Mouse (Mus musculus) thymus, adult 2 months (tissue): ENCODE measurements around the gene Kat2b. TPM values are rescaled to one million over a fixed set of nuclear protein-coding genes. Genes with fewer than 3 reads are reported as not detected.
"Not testable (repeated sequence)": the region's sequence is repeated elsewhere in the genome, so short reads cannot be mapped to it uniquely, and the experiment has no call there.

Source experiments
- DNase-seq: peaks from one replicate; pipeline ENCODE4 v3.0.0; 2021
- H3K27ac ChIP-seq: fragments of 200-500 bp; 2 replicates; pipeline ENCODE4 v1.5.1; 2012; ENCODE audit warnings: low read length, control low read depth; ENCODE audit not compliant: control insufficient read depth, insufficient read depth
- H3K27me3 ChIP-seq: fragments of 200-500 bp; 2 replicates; pipeline ENCODE4 v1.6.1; 2012; ENCODE audit warnings: mild to moderate bottlenecking, low read length, moderate library complexity, mixed read lengths; ENCODE audit not compliant: control insufficient read depth, insufficient read depth
- H3K36me3 ChIP-seq: fragments of 200-500 bp; 2 replicates; pipeline ENCODE4 v1.6.1; 2012; ENCODE audit warnings: mild to moderate bottlenecking, low read length, moderate library complexity; ENCODE audit not compliant: control insufficient read depth, insufficient read depth
- H3K4me1 ChIP-seq: fragments of 200-500 bp; replicated peaks from 2 replicates; pipeline ENCODE4 v1.6.1; 2012; ENCODE audit warnings: low read length; ENCODE audit not compliant: control insufficient read depth, insufficient read depth
- H3K4me3 ChIP-seq: fragments of 200-500 bp; 2 replicates; pipeline ENCODE4 v1.5.1; 2012; ENCODE audit warnings: mild to moderate bottlenecking, low read length, control low read depth, moderate library complexity; ENCODE audit not compliant: control insufficient read depth, insufficient read depth
- CTCF ChIP-seq: fragments of 200-500 bp; IDR thresholded peaks from 2 replicates; pipeline ENCODE4 v1.5.1; 2012; ENCODE audit warnings: mild to moderate bottlenecking, control low read depth, low read length, moderate library complexity, borderline replicate concordance; ENCODE audit not compliant: control insufficient read depth, poor library complexity, insufficient read depth; ENCODE audit errors: extremely low read depth
- POLR2A ChIP-seq: fragments of 200-500 bp; IDR thresholded peaks from 2 replicates; pipeline ENCODE4 v1.6.1; 2012; ENCODE audit warnings: mild to moderate bottlenecking, low read length, control low read depth, moderate library complexity; ENCODE audit not compliant: control insufficient read depth, poor library complexity, insufficient read depth; ENCODE audit errors: extremely low read depth
- WGBS: fragments of 180-500 bp; shearing (Covaris S2); methylation state at CpG from one replicate; pipeline ENCODE4 v1.1.7; 2018; 5-methylcytosine and 5-hydroxymethylcytosine counted together
- polyA plus RNA-seq: library from polyadenylated mRNA; depleted of rRNA; stranded (reverse); fragments of >200 nt; gene quantifications from 2 replicates; pipeline ENCODE4 v1.2.3, GENCODE M21; 2012

Gene Kat2b
- polyA plus RNA-seq, 1 experiment = 13.1 TPM

GRCm38 (mm10) chr17:53568734-53569386 lies 2.2 kb downstream of the Kat2b start:
- H3K4me1 ChIP-seq = peaks cover 12% of the 10 kb centered on the region
- 36% methylated on average over 8 of the region's 8 CpGs for WGBS
- peak overlapping the region; percentile 78 for H3K27ac ChIP-seq
- H3K36me3 ChIP-seq = no peaks in the 10 kb centered on the region
- no peak for TF ChIP-seq CTCF
- no peak for DNase-seq
- H3K4me3 ChIP-seq = peak overlapping the region; percentile 98
- no peaks in the 10 kb centered on the region for H3K27me3 ChIP-seq

GRCm38 (mm10) chr17:53569829-53570228 lies 3.2 kb downstream of the Kat2b start:
- Histone ChIP-seq H3K27me3 (no peaks in the 10 kb centered on the region), H3K27ac (peak overlapping the region; percentile 90), H3K4me1 (peaks cover 12% of the 10 kb centered on the region), H3K4me3 (peak overlapping the region; percentile 14; the same call in 1 of the 2 replicates), H3K36me3 (no peaks in the 10 kb centered on the region)
- peak; percentile 81 for DNase-seq
- TF ChIP-seq POLR2A (no peak), CTCF (no peak)
- WGBS = under 1% methylated on average over 6 of the region's 6 CpGs

DNA sequence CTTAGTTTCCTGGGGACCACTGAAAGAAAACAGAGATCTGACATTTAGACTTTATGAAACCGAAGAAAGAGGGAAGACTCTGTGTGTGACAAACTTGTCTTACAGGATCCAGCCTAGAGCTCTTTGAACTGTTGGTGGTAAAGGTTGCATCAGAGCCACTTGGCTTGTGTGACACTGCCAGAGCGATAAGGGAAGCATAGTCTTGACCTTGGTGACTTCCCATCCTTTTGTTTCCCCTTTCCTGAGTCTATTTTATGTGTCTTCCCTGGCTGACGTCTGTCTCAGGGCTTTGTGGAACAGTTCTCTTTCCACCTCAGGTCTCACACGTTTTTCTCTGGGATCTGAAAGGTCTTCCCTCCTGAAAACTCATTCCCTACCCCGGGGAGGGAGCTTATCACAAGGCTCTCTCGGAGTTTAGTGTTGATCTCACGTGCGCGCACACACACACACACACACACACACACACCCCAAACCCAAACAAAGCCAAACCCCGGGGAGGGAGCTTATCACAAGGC lies 3.8 kb downstream of the Kat2b start:
- Histone ChIP-seq H3K27ac (peak overlapping the region; percentile 92), H3K4me3 (no peak overlapping the region), H3K36me3 (no peaks in the 10 kb centered on the region), H3K4me1 (peaks cover 12% of the 10 kb centered on the region), H3K27me3 (no peaks in the 10 kb centered on the region)
- TF ChIP-seq POLR2A = no peak
- TF ChIP-seq CTCF = no peak
- WGBS = 26% methylated on average over 10 of the region's 10 CpGs
- DNase-seq = peak; percentile 25

DNA sequence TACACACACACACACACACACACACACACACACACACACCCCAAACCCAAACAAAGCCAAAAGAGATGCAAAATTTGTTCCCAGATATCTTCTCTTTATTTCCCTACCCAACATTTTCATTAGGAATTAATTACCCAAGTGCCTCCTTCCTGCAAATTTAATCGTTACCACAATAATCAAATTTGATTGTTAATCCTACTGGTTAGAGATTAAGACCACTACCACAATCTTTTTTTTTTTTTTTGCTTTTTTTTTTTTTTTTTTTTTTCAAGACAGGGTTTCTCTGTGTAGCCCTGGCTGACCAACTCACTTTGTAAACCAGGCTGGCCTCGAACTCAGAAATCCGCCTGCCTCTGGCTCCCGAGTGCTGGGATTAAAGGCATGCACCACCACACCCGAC lies 4.3 kb downstream of the Kat2b start:
- Histone ChIP-seq H3K4me1 (peaks cover 12% of the 10 kb centered on the region), H3K27ac (peak overlapping the region; percentile 92; the same call in 1 of the 2 replicates)
- not testable (repeated sequence) for H3K27me3 ChIP-seq, DNase-seq, H3K36me3 ChIP-seq, H3K4me3 ChIP-seq
- 97% methylated on average over 5 of the region's 5 CpGs for WGBS

DNA sequence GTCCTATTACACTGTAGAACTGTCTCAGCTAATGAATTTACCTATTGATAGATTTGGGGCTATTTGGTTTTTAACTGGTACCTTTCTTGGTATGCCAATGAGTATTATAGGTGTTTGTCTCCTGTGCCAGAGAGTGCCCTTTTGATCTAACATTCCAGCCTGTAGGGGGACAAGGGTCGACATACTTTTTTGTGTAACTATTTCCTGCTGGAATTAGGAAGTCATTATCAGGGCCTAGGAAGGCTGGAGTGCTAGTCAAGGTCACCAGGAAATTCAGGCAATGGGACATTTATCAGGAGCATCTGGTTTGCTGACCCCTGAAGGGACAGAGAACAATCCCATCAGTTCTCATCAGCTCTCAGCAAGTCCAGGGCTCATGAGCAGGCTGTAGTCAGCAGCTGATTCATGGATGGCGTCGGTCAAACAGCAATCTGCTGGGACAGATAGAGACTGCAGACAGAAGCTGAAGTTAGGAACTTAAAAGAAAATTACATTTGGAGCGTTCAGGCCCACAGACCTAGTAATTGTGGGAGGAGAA lies 6.4 kb downstream of the Kat2b start:
- WGBS = 84% methylated on average over 4 of the region's 4 CpGs
- TF ChIP-seq POLR2A (no peak), CTCF (no peak)
- no peak overlapping the region for H3K4me3 ChIP-seq
- DNase-seq = no peak
- peaks cover 9% of the 10 kb centered on the region for H3K4me1 ChIP-seq
- no peak overlapping the region for H3K27ac ChIP-seq
- no peaks in the 10 kb centered on the region for H3K27me3 ChIP-seq
- H3K36me3 ChIP-seq = peaks cover 3% of the 10 kb centered on the region; the same call in 1 of the 2 replicates

GRCm38 (mm10) chr17:53577151-53577550 lies 10.5 kb downstream of the Kat2b start:
- peaks cover 16% of the 10 kb centered on the region for H3K4me1 ChIP-seq
- H3K27ac ChIP-seq = no peak overlapping the region
- H3K4me3 ChIP-seq = no peak overlapping the region

DNA sequence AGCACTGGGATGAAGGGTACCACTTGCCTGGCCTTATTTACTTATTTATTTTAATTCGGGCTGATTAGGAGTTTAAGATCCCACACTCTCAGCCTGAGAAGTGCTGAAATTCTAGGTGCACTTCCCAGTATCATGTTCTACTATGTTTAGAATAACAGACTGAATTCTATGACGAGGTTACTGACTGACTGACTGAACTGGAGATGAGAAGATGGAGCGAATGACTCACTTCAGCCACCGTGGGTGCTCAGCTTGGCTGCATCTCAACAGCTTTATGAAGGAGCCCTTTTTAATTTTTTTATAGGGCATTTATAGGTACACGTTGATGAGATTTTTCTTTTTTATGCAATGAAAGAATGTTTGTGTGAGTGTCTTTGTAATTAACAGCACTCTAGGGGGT lies 11.1 kb downstream of the Kat2b start:
- Histone ChIP-seq H3K4me1 (peaks cover 18% of the 10 kb centered on the region), H3K27ac (no peak overlapping the region), H3K36me3 (peaks cover 3% of the 10 kb centered on the region; the same call in 1 of the 2 replicates), H3K27me3 (no peaks in the 10 kb centered on the region), H3K4me3 (no peak overlapping the region)
- WGBS = 71% methylated on average over 5 of the region's 5 CpGs
- DNase-seq = no peak
- TF ChIP-seq POLR2A (no peak), CTCF (no peak)

More at GRCm38 (mm10) chr17:53577151-53577550, 10.5 kb downstream of the Kat2b start:
- Histone ChIP-seq H3K36me3 (peaks cover 3% of the 10 kb centered on the region; the same call in 1 of the 2 replicates), H3K27me3 (no peaks in the 10 kb centered on the region)
- WGBS = 94% methylated on average over 2 of the region's 2 CpGs
- no peak for DNase-seq
- TF ChIP-seq POLR2A = no peak
- no peak for TF ChIP-seq CTCF
